Mouse (Mus musculus) cerebellum, adult 2 months (tissue): ENCODE data around the gene Casz1. TPM values are rescaled to one million over a fixed set of nuclear protein-coding genes. Genes with fewer than 3 reads are reported as not detected.

Experiments
- DNase-seq, 2 experiments: peaks; one replicate each; pipeline ENCODE4 v3.0.0; 2021
- H3K27ac ChIP-seq: fragments of 200-500 bp; 2 replicates; pipeline ENCODE4 v1.5.1; 2012; ENCODE audit warnings: low read length, control low read depth, inconsistent platforms; ENCODE audit not compliant: insufficient read depth
- H3K27me3 ChIP-seq: fragments of 200-500 bp; 2 replicates; pipeline ENCODE4 v1.6.1; 2012; ENCODE audit warnings: inconsistent platforms, mild to moderate bottlenecking, low read length, moderate library complexity; ENCODE audit not compliant: control insufficient read depth, insufficient read depth
- H3K4me1 ChIP-seq: fragments of 200-500 bp; 2 replicates; pipeline ENCODE4 v1.6.1; 2011; ENCODE audit warnings: low read length; ENCODE audit not compliant: control insufficient read depth, insufficient read depth
- H3K4me3 ChIP-seq: fragments of 200-500 bp; replicated peaks from 2 replicates; pipeline ENCODE3; 2011; ENCODE audit warnings: mild to moderate bottlenecking, low read depth, low read length, control low read depth; ENCODE audit not compliant: insufficient read depth
- CTCF ChIP-seq: fragments of 200-500 bp; IDR thresholded peaks from 2 replicates; pipeline ENCODE4 v1.5.1; 2011; ENCODE audit warnings: low read depth, mild to moderate bottlenecking, control low read depth, low read length, moderate library complexity, borderline replicate concordance; ENCODE audit not compliant: insufficient read depth
- POLR2A ChIP-seq: fragments of 200-500 bp; IDR thresholded peaks from 2 replicates; pipeline ENCODE4 v1.6.1; 2011; ENCODE audit warnings: low read length, control low read depth, borderline replicate concordance; ENCODE audit not compliant: insufficient read depth
- WGBS: fragments of 180-500 bp; shearing (Covaris S2); methylation state at CpG from one replicate; pipeline ENCODE4 v1.1.7; 2018; 5-methylcytosine and 5-hydroxymethylcytosine counted together
- polyA plus RNA-seq: library from polyadenylated mRNA; depleted of rRNA; stranded (reverse); fragments of >200 nt; gene quantifications from 2 replicates; pipeline ENCODE4 v1.2.3, GENCODE M21; 2012

Casz1 gene
- polyA plus RNA-seq, 1 experiment: 1.5 TPM

- DNase-seq: no peak
- Histone ChIP-seq H3K4me3 (no peak overlapping the region), H3K27ac (no peak overlapping the region), H3K27me3 (no peaks in the 10 kb centered on the region; the same call in 1 of the 2 replicates), H3K4me1 (0 out of 2 replicates have a peak, but pooled peaks cover 3% of the 10 kb centered on the region)
- TF ChIP-seq POLR2A: no peak
- TF ChIP-seq CTCF: no peak
- 14% methylated on average over 14 of the region's 14 CpGs for WGBS
These were observed 12.3 kb downstream of the Casz1 start for GRCm38 (mm10) chr4:148816556-148816955.

- no peak overlapping the region for H3K4me3 ChIP-seq
- TF ChIP-seq CTCF (no peak), POLR2A (no peak)
- DNase-seq: no peak
- H3K27ac ChIP-seq: no peak overlapping the region
- H3K27me3 ChIP-seq: no peaks in the 10 kb centered on the region; the same call in 1 of the 2 replicates
- H3K4me1 ChIP-seq: no peaks in the 10 kb centered on the region
- WGBS: 61% methylated on average over 12 of the region's 12 CpGs
These were observed 13.9 kb downstream of the Casz1 start for GRCm38 (mm10) chr4:148818161-148818560.

- DNase-seq: no peak
- Histone ChIP-seq H3K27ac (no peak overlapping the region), H3K27me3 (no peaks in the 10 kb centered on the region; the same call in 1 of the 2 replicates), H3K4me3 (no peak overlapping the region), H3K4me1 (no peaks in the 10 kb centered on the region)
- no peak for TF ChIP-seq CTCF
- TF ChIP-seq POLR2A: no peak
- 56% methylated on average over 13 of the region's 13 CpGs for WGBS
These were observed 15.9 kb downstream of the Casz1 start for GRCm38 (mm10) chr4:148820171-148820570.

- no peak for TF ChIP-seq POLR2A
- Histone ChIP-seq H3K27me3 (peaks cover 1% of the 10 kb centered on the region; the same call in 1 of the 2 replicates), H3K4me1 (no peaks in the 10 kb centered on the region), H3K27ac (no peak overlapping the region), H3K4me3 (no peak overlapping the region)
- WGBS: 33% methylated on average over 8 of the region's 8 CpGs
- DNase-seq: no peak
These were observed 19.1 kb downstream of the Casz1 start for GRCm38 (mm10) chr4:148823281-148823680.

- Histone ChIP-seq H3K27ac (no peak overlapping the region), H3K4me1 (no peaks in the 10 kb centered on the region), H3K27me3 (peaks cover 1% of the 10 kb centered on the region; the same call in 1 of the 2 replicates), H3K4me3 (no peak overlapping the region)
- TF ChIP-seq CTCF (no peak), POLR2A (no peak)
- 64% methylated on average over 7 of the region's 7 CpGs for WGBS
- DNase-seq: no peak
These were observed 26.1 kb downstream of the Casz1 start for GRCm38 (mm10) chr4:148830350-148830749.

GRCm38 (mm10) chr4:148833245-148833990 is 29.2 kb downstream of the Casz1 start:
- no peak for DNase-seq
- no peak overlapping the region for H3K4me3 ChIP-seq
- no peak overlapping the region for H3K27ac ChIP-seq
- H3K4me1 ChIP-seq: no peaks in the 10 kb centered on the region
- WGBS: 31% methylated on average over 21 of the region's 21 CpGs
- no peaks in the 10 kb centered on the region; the same call in 1 of the 2 replicates for H3K27me3 ChIP-seq
- no peak for TF ChIP-seq POLR2A
- TF ChIP-seq CTCF: no peak

- Histone ChIP-seq H3K4me3 (no peak overlapping the region), H3K4me1 (no peaks in the 10 kb centered on the region), H3K27ac (no peak overlapping the region), H3K27me3 (0 out of 2 replicates have a peak, but pooled peaks cover 1% of the 10 kb centered on the region)
- DNase-seq: no peak
- 34% methylated on average over 6 of the region's 6 CpGs for WGBS
- TF ChIP-seq CTCF (no peak), POLR2A (no peak)
These were observed 32.2 kb downstream of the Casz1 start for GRCm38 (mm10) chr4:148836391-148836790.

- Histone ChIP-seq H3K27me3 (0 out of 2 replicates have a peak, but pooled peaks cover 1% of the 10 kb centered on the region), H3K4me1 (no peaks in the 10 kb centered on the region), H3K27ac (no peak overlapping the region), H3K4me3 (no peak overlapping the region)
- no peak for TF ChIP-seq CTCF
- no peak for TF ChIP-seq POLR2A
- 77% methylated on average over 9 of the region's 9 CpGs for WGBS
- no peak for DNase-seq
These were observed 32.8 kb downstream of the Casz1 start for GRCm38 (mm10) chr4:148837046-148837445.
